Mouse (Mus musculus) central nervous system, embryonic 18 days (tissue): Measurements from ENCODE around the gene Csnk2a1. TPM values are rescaled to one million over a fixed set of nuclear protein-coding genes. Genes with fewer than 3 reads are reported as not detected.

Source experiments
- polyA plus RNA-seq: library from polyadenylated mRNA; depleted of rRNA; stranded (reverse); fragments of >200 nt; gene quantifications from 2 replicates; pipeline ENCODE4 v1.2.3, GENCODE M21; 2012; rRNA removed

The Csnk2a1 gene
- polyA plus RNA-seq: 91.5 and 92.2 TPM in 2 replicates

GRCm38 (mm10) chr2:152226248-152227050 lies at the start of gene Csnk2a1:
Gene Csnk2a1 (plus strand): TSS chr2:152226839.

GRCm38 (mm10) chr2:152293727-152294475 lies 67.3 kb downstream of the Csnk2a1 start, which contains the start of gene Tbc1d20:
Gene Tbc1d20 (plus strand): TSS chr2:152293828.

Other genes starting within 250 kb of the Csnk2a1 start
- gene Fam110a, start 246.6 kb upstream of the Csnk2a1 start, polyA plus RNA-seq: 17.7 and 22.5 TPM in 2 replicates
- gene Slc52a3, start 230.3 kb upstream of the Csnk2a1 start, polyA plus RNA-seq: 1.6 and 2.0 TPM in 2 replicates
- gene Scrt2, start 145.3 kb upstream of the Csnk2a1 start, polyA plus RNA-seq: 21.4 and 30.7 TPM in 2 replicates
- gene Srxn1, start 121.3 kb upstream of the Csnk2a1 start, polyA plus RNA-seq: 21.2 and 25.0 TPM in 2 replicates
- gene Tcf15, start 83.3 kb upstream of the Csnk2a1 start, polyA plus RNA-seq: 1.6 and 1.7 TPM in 2 replicates
- gene Tbc1d20, start 67.0 kb downstream of the Csnk2a1 start, polyA plus RNA-seq: 35.3 and 36.4 TPM in 2 replicates
- gene Rbck1, start 105.8 kb downstream of the Csnk2a1 start, polyA plus RNA-seq: 171 and 192 TPM in 2 replicates
- 1.0 and 1.1 TPM in 2 replicates for gene Trib3, start 117.2 kb downstream of the Csnk2a1 start, polyA plus RNA-seq
- 35.8 and 37.4 TPM in 2 replicates for gene Nrsn2, start 149.8 kb downstream of the Csnk2a1 start, polyA plus RNA-seq
- 57.6 and 65.4 TPM in 2 replicates for gene Sox12, start 171.2 kb downstream of the Csnk2a1 start, polyA plus RNA-seq
- gene Zcchc3, start 188.2 kb downstream of the Csnk2a1 start, polyA plus RNA-seq: 11.4 and 11.5 TPM in 2 replicates
- gene 6820408C15Rik, start 188.7 kb downstream of the Csnk2a1 start, polyA plus RNA-seq: 2.8 and 3.4 TPM in 2 replicates
- gene Defb23, start 237.8 kb downstream of the Csnk2a1 start, polyA plus RNA-seq: not detected in 2 replicates